ENCODE assay signal across 8 mouse cellular contexts in genomic region chr12:55820661-55821314, GRCm38 (mm10). TPM values are rescaled to one million over a fixed set of nuclear protein-coding genes. Genes with fewer than 3 reads are reported as not detected.
DNase-seq lines count a peak whose midpoint lies in the region; ATAC-seq lines count a peak whose summit lies in the region.

TSS of gene Ralgapa1 (minus strand) at chr12:55821167.

- under 1% methylated on average over 77 of the region's 78 CpGs for WGBS in intestine, embryonic 14.5 days

- no peaks in the 10 kb centered on the region for H3K27me3 ChIP-seq in intestine, embryonic 14.5 days (replicated peaks; ENCODE audit: control insufficient read depth, insufficient read depth, low read length)

- 0 out of 2 replicates have a peak, but pooled peaks cover 2% of the 10 kb centered on the region for H3K9me3 ChIP-seq in intestine, embryonic 14.5 days (ENCODE audit: control insufficient read depth, low read length)

- intact Hi-C loops in left cerebral cortex, postnatal 14 days (cut with DNase I) = loop anchor here (5.0 kb wide), 1 partner anchor 43 kb away; no protein-coding TSS in a partner anchor

- H3K4me3 ChIP-seq in intestine, embryonic 14.5 days (ENCODE audit: low read depth, low read length) = peak within 1 kb of the TSS; percentile 94

- H3K4me1 ChIP-seq in intestine, embryonic 14.5 days (replicated peaks; ENCODE audit: control insufficient read depth, insufficient read depth, low read length) = peaks cover 12% of the 10 kb centered on the region

- peak; percentile 88 to 96 for DNase-seq in adrenal gland, adult (ENCODE audit: inconsistent age in 2 of 2, low spot score in 1 of 2)
- peak; percentile 95 for DNase-seq in embryo, embryonic 10.5 days (ENCODE audit: low spot score)
- peak; percentile 82 for DNase-seq in gastrocnemius, postnatal 25 days
- DNase-seq in intestine, embryonic 14.5 days (ENCODE audit: low spot score) = peak; percentile 98
- DNase-seq in left cerebral cortex, postnatal 14 days (ENCODE audit: low spot score in 2 of 2) = peak; percentile 87 to 93
- peak; percentile 97 for DNase-seq in mesoderm, embryonic 11.5 days (ENCODE audit: low read depth, low spot score)
- DNase-seq in right cerebral cortex, postnatal 36 days (ENCODE audit: low spot score in 2 of 2) = peak; percentile 82 to 86
- DNase-seq in yolk sac, embryonic 10.5 days (ENCODE audit: low spot score) = peak; percentile 88

- H3K9ac ChIP-seq in intestine, embryonic 14.5 days (ENCODE audit: low read length) = peak within 1 kb of the TSS; percentile 89

- peak; percentile 93 for ATAC-seq in intestine, embryonic 14.5 days (replicated peaks; ENCODE audit: low FRiP score, low TSS enrichment, low read depth)

- H3K36me3 ChIP-seq in intestine, embryonic 14.5 days (ENCODE audit: control insufficient read depth, insufficient read depth, low read length) = no peaks in the 10 kb centered on the region

- peak within 1 kb of the TSS; percentile 91 for H3K27ac ChIP-seq in intestine, embryonic 14.5 days (ENCODE audit: low read depth)

- peak within 1 kb of the TSS; percentile 71 for H3K4me2 ChIP-seq in intestine, embryonic 14.5 days (ENCODE audit: low read length)

RNA-seq across cellular contexts. Expression of gene Ralgapa1, which starts in this region (rescaled TPM):
- 10 to 100 TPM; 35.2 to 38.6 TPM for total RNA-seq in gastrocnemius, postnatal 25 days (2021)
- polyA plus RNA-seq in intestine, embryonic 14.5 days (2014; fragmentation: Nextera tagmentation; extraction: Ambion mirVana) = 20.3 and 23.1 TPM in 2 replicates
- 100 to 1,000 TPM; 112 to 126 TPM for total RNA-seq in left cerebral cortex, postnatal 14 days (2021)

Comparison
In these comparisons a context has a peak if more than half of its experiments do, and no peak if none do; other contexts are left out.
1. Peak in every context shown above with its lines: DNase-seq, ATAC-seq, H3K4me3 ChIP-seq and H3K27ac ChIP-seq.